Comparison of ENCODE assay signal across 8 mouse cellular contexts in genomic region chr2:174299091-174299770, GRCm38 (mm10). TPM values are rescaled to one million over a fixed set of nuclear protein-coding genes. Genes with fewer than 3 reads are reported as not detected.
A peak's percentile ranks its signal among the peaks of the same experiment; 100 is the strongest.
DNase-seq lines count a peak whose midpoint lies in the region; ATAC-seq and TF ChIP-seq lines count a peak whose summit lies in the region.

No protein-coding gene starts in this region.

- peaks cover 50% of the 10 kb centered on the region for H3K4me1 ChIP-seq in erythroblast, embryonic 14.5 days (ENCODE audit: control insufficient read depth)
- peaks cover 34% of the 10 kb centered on the region for H3K4me1 ChIP-seq in liver, embryonic 13.5 days (replicated peaks)
- no peaks in the 10 kb centered on the region for H3K4me1 ChIP-seq in stomach, postnatal 0 days (replicated peaks; ENCODE audit: control insufficient read depth, insufficient read depth)

- H3K9ac ChIP-seq in liver, embryonic 13.5 days = no peak overlapping the region
- H3K9ac ChIP-seq in stomach, postnatal 0 days (ENCODE audit: low read length) = no peak overlapping the region; the same call in 1 of the 2 replicates

- no peak for TF ChIP-seq CTCF in stomach, postnatal 0 days (IDR thresholded peaks at IDR 0.05; ENCODE audit: low read depth)

- 49% methylated on average over 48 of the region's 48 CpGs for WGBS in liver, embryonic 13.5 days (ENCODE audit: insufficient replicate concordance)
- WGBS in stomach, postnatal 0 days = 48% methylated on average over 40 of the region's 48 CpGs

- peak overlapping the region; percentile 83 for H3K4me2 ChIP-seq in liver, embryonic 13.5 days
- peak overlapping the region; percentile 42 for H3K4me2 ChIP-seq in stomach, postnatal 0 days (replicated peaks; ENCODE audit: low read depth)

- TF ChIP-seq EP300 in stomach, postnatal 0 days (optimal IDR thresholded peaks at IDR 0.05) = no peak

- H3K4me3 ChIP-seq in erythroblast, embryonic 14.5 days (replicated peaks) = peak overlapping the region; percentile 20
- peak overlapping the region; percentile 72 for H3K4me3 ChIP-seq in liver, embryonic 13.5 days (replicated peaks)
- H3K4me3 ChIP-seq in stomach, postnatal 0 days (ENCODE audit: low read depth, low read length) = peak overlapping the region; percentile 33

- H3K9me3 ChIP-seq in erythroblast, embryonic 14.5 days (ENCODE audit: control insufficient read depth, low read length) = peaks cover 59% of the 10 kb centered on the region
- H3K9me3 ChIP-seq in liver, embryonic 13.5 days (replicated peaks) = peaks cover 52% of the 10 kb centered on the region
- peaks cover 14% of the 10 kb centered on the region; the same call in 1 of the 2 replicates for H3K9me3 ChIP-seq in stomach, postnatal 0 days (ENCODE audit: control insufficient read depth, low read length)

- no peaks in the 10 kb centered on the region for H3K36me3 ChIP-seq in erythroblast, embryonic 14.5 days (ENCODE audit: control insufficient read depth)
- H3K36me3 ChIP-seq in liver, embryonic 13.5 days = 0 out of 2 replicates have a peak, but pooled peaks cover 11% of the 10 kb centered on the region
- no peaks in the 10 kb centered on the region for H3K36me3 ChIP-seq in stomach, postnatal 0 days (ENCODE audit: control insufficient read depth, insufficient read depth, low read length)

- peaks cover 56% of the 10 kb centered on the region for H3K27me3 ChIP-seq in erythroblast, embryonic 14.5 days (ENCODE audit: control insufficient read depth)
- peaks cover 48% of the 10 kb centered on the region for H3K27me3 ChIP-seq in liver, embryonic 13.5 days
- peaks cover 3% of the 10 kb centered on the region for H3K27me3 ChIP-seq in stomach, postnatal 0 days (ENCODE audit: control insufficient read depth, insufficient read depth, low read length)

- no peak overlapping the region for H3K27ac ChIP-seq in liver, embryonic 13.5 days
- H3K27ac ChIP-seq in stomach, postnatal 0 days (replicated peaks) = no peak overlapping the region

- peak; percentile 15 for DNase-seq in thymus, postnatal 4 days
- DNase-seq in thymus, postnatal 14 days = no peak
- DNase-seq in liver, embryonic 13.5 days = no peak
- DNase-seq in stomach, postnatal 0 days (ENCODE audit: low spot score) = no peak
- no peak for DNase-seq in natural killer cell, adult 2 months (ENCODE audit: low spot score in 2 of 2)
- DNase-seq in urinary bladder, adult 2 months (ENCODE audit: low spot score) = no peak

- ATAC-seq in erythroblast, adult 5-6 weeks (replicated peaks; ENCODE audit: low FRiP score, poor library complexity, severe bottlenecking) = no peak
- no peak for ATAC-seq in liver, embryonic 13.5 days (ENCODE audit: low read depth)
- no peak for ATAC-seq in stomach, postnatal 0 days (ENCODE audit: low FRiP score, low TSS enrichment)

RNA-seq across cellular contexts. Expression of gene Gnas, which starts 15.1 kb away (rescaled TPM):
- 73.8 and 74.5 TPM in 2 replicates for polyA plus RNA-seq in erythroblast, embryonic 14.5 days (2012)
- 236 and 242 TPM in 2 replicates for total RNA-seq in erythroblast, adult 5-6 weeks (2015; ENCODE audit: low replicate concordance)
- 156 and 162 TPM in 2 replicates for total RNA-seq in erythroblast, adult 5-6 weeks (2017; ENCODE audit: low replicate concordance)
- 343 and 362 TPM in 2 replicates for polyA plus RNA-seq in liver, embryonic 13.5 days (2015; fragmentation: Nextera tagmentation; extraction: Ambion mirVana)
- polyA plus RNA-seq in stomach, postnatal 0 days (2015; fragmentation: Nextera tagmentation; extraction: Ambion mirVana) = 890 and 920 TPM in 2 replicates
- 1,052 and 1,187 TPM in 2 replicates for polyA plus RNA-seq in urinary bladder, adult 2 months (2012; rRNA removed)

RNA-seq across cellular contexts. Expression of gene Gm20721, which starts 47.3 kb away (rescaled TPM):
- 0.03 and 0.27 TPM in 2 replicates for polyA plus RNA-seq in erythroblast, embryonic 14.5 days (2012)
- not detected in 2 replicates for total RNA-seq in erythroblast, adult 5-6 weeks (2015; ENCODE audit: low replicate concordance)
- 0.43 and 8.5 TPM in 2 replicates for total RNA-seq in erythroblast, adult 5-6 weeks (2017; ENCODE audit: low replicate concordance)
- polyA plus RNA-seq in liver, embryonic 13.5 days (2015; fragmentation: Nextera tagmentation; extraction: Ambion mirVana) = 36.1 and 43.2 TPM in 2 replicates
- 5.8 and 7.9 TPM in 2 replicates for polyA plus RNA-seq in stomach, postnatal 0 days (2015; fragmentation: Nextera tagmentation; extraction: Ambion mirVana)
- polyA plus RNA-seq in urinary bladder, adult 2 months (2012; rRNA removed) = 0.09 TPM in 1 of 2 replicates, not detected in the other

Comparison
In these comparisons a context has a peak if more than half of its experiments do, and no peak if none do; other contexts are left out.
1. H3K4me3 ChIP-seq: peak in every context shown above with its lines; median percentile 72 in liver, embryonic 13.5 days; 33 in stomach, postnatal 0 days; 20 in erythroblast, embryonic 14.5 days.